Mouse (Mus musculus) limb, embryonic 15.5 days (tissue): Measurements from ENCODE around the gene Hoxb3. TPM values are rescaled to one million over a fixed set of nuclear protein-coding genes. Genes with fewer than 3 reads are reported as not detected.

Source experiments
- ATAC-seq: fragments of 200-750 bp; cut with Nextera tagmentation; 2 replicates; pipeline ENCODE4 v1.8.0; 2017; ENCODE audit warnings: low read depth, moderate TSS enrichment; ENCODE audit not compliant: insufficient number of reproducible peaks, low FRiP score, low TSS enrichment
- H3K27ac ChIP-seq: fragments of 300-500 bp; sonication (generic); 2 replicates; pipeline ENCODE4 v1.5.1; 2015; ENCODE audit warnings: moderate library complexity, mild to moderate bottlenecking, inconsistent platforms
- H3K27me3 ChIP-seq: fragments of 300-500 bp; sonication (generic); 2 replicates; pipeline ENCODE4 v1.6.1; 2015; ENCODE audit warnings: inconsistent platforms
- H3K36me3 ChIP-seq: fragments of 300-500 bp; sonication (generic); 2 replicates; pipeline ENCODE4 v1.6.1; 2015; ENCODE audit warnings: inconsistent platforms
- H3K4me1 ChIP-seq: fragments of 300-500 bp; sonication (generic); 2 replicates; pipeline ENCODE4 v1.6.1; 2015; ENCODE audit warnings: inconsistent platforms
- H3K4me2 ChIP-seq: fragments of 300-500 bp; sonication (generic); 2 replicates; pipeline ENCODE4 v1.6.1; 2015; ENCODE audit warnings: mild to moderate bottlenecking, inconsistent platforms
- H3K4me3 ChIP-seq: fragments of 300-500 bp; sonication (generic); 2 replicates; pipeline ENCODE4 v1.5.1; 2015; ENCODE audit warnings: mild to moderate bottlenecking, inconsistent platforms
- H3K9ac ChIP-seq: fragments of 300-500 bp; sonication (generic); 2 replicates; pipeline ENCODE4 v1.6.1; 2015; ENCODE audit warnings: inconsistent platforms
- H3K9me3 ChIP-seq: fragments of 300-500 bp; sonication (generic); 2 replicates; pipeline ENCODE4 v1.6.1; 2016; ENCODE audit warnings: inconsistent platforms
- WGBS: fragments of 180-500 bp; shearing (Covaris S2); methylation state at CpG from one replicate; pipeline ENCODE4 v1.1.7; 2015; 5-methylcytosine and 5-hydroxymethylcytosine counted together
- polyA plus RNA-seq: library from polyadenylated mRNA; unstranded; fragments of >200 nt; fragmentation: Nextera tagmentation; extraction: Ambion mirVana; gene quantifications from 2 replicates; pipeline ENCODE4 v1.2.1, GENCODE M21; 2015

The Hoxb3 gene
- polyA plus RNA-seq, 1 experiment from 2014 or later, result 0.23 TPM

DNA sequence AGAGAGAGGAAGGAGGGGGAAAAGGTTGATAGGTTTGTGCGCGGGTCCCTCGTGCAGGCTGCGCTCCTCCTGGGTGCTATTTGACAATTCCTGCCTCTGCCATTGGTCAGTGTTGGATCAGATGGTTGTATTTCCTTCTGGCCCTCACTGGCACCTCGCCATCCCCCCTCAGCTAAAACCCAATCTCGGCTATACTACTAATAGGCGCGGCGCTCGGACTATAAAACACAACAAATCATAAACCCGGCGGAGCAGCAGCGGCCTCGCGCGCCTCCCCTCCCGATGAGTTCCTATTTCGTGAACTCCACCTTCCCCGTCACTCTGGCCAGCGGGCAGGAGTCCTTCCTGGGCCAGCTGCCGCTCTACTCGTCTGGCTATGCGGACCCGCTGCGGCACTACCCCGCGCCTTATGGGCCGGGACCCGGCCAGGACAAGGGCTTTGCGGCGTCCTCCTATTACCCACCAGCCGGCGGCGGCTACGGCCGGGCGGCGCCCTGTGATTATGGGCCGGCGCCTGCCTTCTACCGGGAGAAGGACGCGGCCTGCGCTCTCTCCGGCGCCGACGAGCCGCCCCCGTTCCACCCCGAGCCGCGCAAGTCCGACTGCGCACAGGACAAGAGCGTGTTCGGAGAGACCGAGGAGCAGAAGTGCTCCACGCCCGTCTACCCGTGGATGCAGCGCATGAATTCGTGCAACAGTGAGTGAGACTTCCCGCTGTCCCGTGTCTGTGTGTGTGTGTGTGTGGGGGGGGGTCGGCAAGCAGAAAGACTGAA lies 24.0 kb upstream of the Hoxb3 start:
- Histone ChIP-seq H3K9me3 (no peaks in the 10 kb centered on the region), H3K27me3 (peaks cover 100% of the 10 kb centered on the region), H3K4me1 (peaks cover 32% of the 10 kb centered on the region), H3K4me3 (peak overlapping the region; percentile 30), H3K4me2 (peak overlapping the region; percentile 39), H3K36me3 (no peaks in the 10 kb centered on the region), H3K9ac (no peak overlapping the region), H3K27ac (no peak overlapping the region)
- ATAC-seq, result no peak
- under 1% methylated on average over 66 of the region's 66 CpGs for WGBS

DNA sequence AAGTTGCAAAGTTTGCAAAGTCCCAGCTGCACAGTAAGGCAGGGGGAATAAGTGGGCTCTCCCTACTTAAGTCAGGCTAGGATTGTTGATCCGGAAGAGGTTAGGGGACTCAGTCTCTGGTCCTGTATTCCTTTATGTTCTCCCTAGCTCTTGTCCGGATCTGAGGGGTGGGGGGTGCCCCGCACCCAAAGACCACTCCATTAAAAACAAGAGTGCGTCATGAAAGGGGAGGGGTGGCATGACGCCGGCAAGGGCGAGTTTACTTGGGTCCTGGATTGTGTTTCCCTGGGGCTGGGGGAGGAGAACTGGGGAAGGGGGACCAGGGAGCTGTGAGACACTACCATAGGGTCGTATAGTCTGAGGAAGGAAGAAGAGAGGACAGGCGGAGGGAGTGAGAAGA lies 23.3 kb upstream of the Hoxb3 start:
- WGBS, result 4% methylated on average over 9 of the region's 9 CpGs
- H3K4me2 ChIP-seq, result peak overlapping the region; percentile 39; the same call in 1 of the 2 replicates
- H3K9me3 ChIP-seq, result no peaks in the 10 kb centered on the region
- H3K27me3 ChIP-seq, result peaks cover 100% of the 10 kb centered on the region
- H3K4me3 ChIP-seq, result peak overlapping the region; percentile 30; the same call in 1 of the 2 replicates
- ATAC-seq, result no peak
- peaks cover 33% of the 10 kb centered on the region for H3K4me1 ChIP-seq
- no peak overlapping the region for H3K9ac ChIP-seq
- H3K36me3 ChIP-seq, result no peaks in the 10 kb centered on the region
- H3K27ac ChIP-seq, result no peak overlapping the region

DNA sequence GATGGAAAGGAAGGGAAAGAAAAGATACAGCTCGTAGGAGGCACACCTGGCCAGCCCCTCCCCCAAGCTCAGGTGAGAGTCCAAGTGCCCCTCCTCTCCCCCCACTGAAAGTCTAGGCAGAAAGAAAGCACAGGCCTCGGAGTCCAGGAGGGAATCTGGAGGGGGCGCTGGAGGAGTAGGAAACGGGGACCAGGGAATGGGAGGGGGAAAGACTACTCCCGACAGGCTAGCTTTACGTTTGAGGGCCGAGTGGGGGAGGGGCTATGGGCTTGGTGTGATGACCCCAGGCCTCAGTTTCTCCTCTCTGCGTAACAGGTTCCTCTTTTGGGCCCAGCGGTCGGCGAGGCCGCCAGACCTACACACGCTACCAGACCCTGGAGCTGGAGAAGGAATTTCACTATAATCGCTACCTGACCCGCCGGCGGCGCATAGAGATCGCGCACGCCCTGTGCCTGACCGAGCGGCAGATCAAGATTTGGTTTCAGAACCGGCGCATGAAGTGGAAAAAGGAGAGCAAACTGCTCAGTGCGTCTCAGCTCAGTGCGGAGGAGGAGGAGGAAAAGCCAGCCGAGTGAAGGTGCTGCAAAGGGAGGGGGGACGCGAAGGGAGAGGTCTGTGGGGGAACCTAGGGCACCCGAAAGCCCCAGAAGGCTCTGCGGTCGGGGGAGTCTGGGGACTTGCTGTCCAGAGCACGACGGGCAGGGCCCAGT lies 22.6 kb upstream of the Hoxb3 start:
- 7% methylated on average over 34 of the region's 35 CpGs for whole genome bisulfite sequencing
- Histone ChIP-seq H3K4me3 (0 out of 2 replicates have a peak overlapping the region, but pooled peaks have one; percentile 5), H3K27me3 (peaks cover 100% of the 10 kb centered on the region), H3K4me1 (peaks cover 27% of the 10 kb centered on the region), H3K9me3 (no peaks in the 10 kb centered on the region), H3K4me2 (no peak overlapping the region), H3K27ac (no peak overlapping the region), H3K9ac (no peak overlapping the region), H3K36me3 (no peaks in the 10 kb centered on the region)
- no peak for ATAC-seq

DNA sequence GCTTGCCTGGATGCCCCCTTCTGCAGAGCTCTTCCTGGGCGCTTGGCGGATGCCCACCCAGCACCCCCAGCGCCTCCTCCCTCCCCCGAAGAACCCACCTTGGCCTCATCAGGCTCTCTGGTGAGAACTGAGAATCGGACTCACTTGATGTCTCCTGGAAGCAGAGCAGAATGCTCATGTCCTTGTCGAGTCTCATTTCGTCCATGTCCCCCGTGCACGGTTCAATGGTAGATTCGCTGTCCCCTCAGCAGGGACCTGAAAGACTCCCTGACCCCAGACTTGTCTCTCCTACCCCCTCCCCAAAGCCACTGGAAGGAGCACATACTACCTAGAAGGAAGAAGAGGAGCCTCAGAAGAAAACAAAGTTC lies 22.1 kb upstream of the Hoxb3 start:
- 8% methylated on average over 9 of the region's 10 CpGs for WGBS
- 0 out of 2 replicates have a peak overlapping the region, but pooled peaks have one; percentile 5 for H3K4me3 ChIP-seq
- no peak overlapping the region for H3K27ac ChIP-seq
- H3K36me3 ChIP-seq, result no peaks in the 10 kb centered on the region
- no peak for ATAC-seq
- peaks cover 26% of the 10 kb centered on the region for H3K4me1 ChIP-seq
- peaks cover 100% of the 10 kb centered on the region for H3K27me3 ChIP-seq
- no peak overlapping the region for H3K9ac ChIP-seq
- no peaks in the 10 kb centered on the region for H3K9me3 ChIP-seq
- H3K4me2 ChIP-seq, result no peak overlapping the region

GRCm38 (mm10) chr11:96301837-96302236 lies 21.3 kb upstream of the Hoxb3 start:
- Histone ChIP-seq H3K9ac (no peak overlapping the region), H3K4me1 (peaks cover 26% of the 10 kb centered on the region)

GRCm38 (mm10) chr11:96302381-96303150 lies 20.6 kb upstream of the Hoxb3 start:
- no peak overlapping the region for H3K27ac ChIP-seq
- 14% methylated on average over 23 of the region's 23 CpGs for WGBS

More at GRCm38 (mm10) chr11:96301837-96302236, 21.3 kb upstream of the Hoxb3 start:
- Histone ChIP-seq H3K36me3 (no peaks in the 10 kb centered on the region), H3K4me2 (no peak overlapping the region), H3K27me3 (peaks cover 100% of the 10 kb centered on the region), H3K9me3 (no peaks in the 10 kb centered on the region), H3K4me3 (no peak overlapping the region), H3K27ac (no peak overlapping the region)
- WGBS, result 15% methylated on average over 15 of the region's 15 CpGs
- ATAC-seq, result no peak

DNA sequence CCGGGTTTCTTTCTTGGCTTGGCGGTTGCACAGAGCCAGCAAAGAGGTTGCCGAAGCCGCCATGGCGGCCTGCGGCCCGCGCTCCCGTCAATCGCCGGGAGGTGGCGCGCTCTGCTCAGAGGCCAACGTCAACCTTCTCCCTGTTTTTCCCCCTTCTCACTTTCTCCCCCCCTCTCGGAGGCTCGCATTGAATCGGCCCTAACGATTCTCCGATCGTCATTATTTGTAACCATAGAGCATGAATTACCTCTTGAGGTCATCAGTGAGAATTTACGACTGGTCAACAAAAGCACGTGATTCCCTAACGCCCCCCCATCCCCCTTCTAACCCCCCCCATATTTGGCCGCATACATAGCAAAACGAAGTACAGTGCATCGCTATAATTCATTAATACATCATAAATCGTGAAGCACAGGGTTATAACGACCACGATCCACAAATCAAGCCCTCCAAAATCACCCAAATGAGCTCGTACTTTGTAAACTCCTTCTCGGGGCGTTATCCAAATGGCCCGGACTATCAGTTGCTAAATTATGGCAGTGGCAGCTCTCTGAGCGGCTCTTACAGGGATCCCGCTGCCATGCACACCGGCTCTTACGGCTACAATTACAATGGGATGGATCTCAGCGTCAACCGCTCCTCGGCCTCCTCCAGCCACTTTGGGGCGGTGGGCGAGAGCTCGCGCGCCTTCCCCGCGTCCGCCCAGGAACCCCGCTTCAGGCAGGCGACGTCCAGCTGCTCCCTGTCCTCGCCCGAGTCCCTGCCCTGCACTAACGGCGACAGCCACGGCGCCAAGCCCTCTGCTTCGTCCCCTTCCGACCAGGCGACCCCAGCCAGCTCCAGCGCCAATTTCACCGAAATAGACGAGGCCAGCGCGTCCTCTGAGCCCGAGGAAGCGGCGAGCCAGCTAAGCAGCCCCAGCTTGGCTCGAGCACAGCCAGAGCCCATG lies 19.7 kb upstream of the Hoxb3 start, which contains the start of gene Hoxb5:
Hoxb5 (plus strand) TSS at position 186 of the 949 bp plus-strand sequence.
- H3K9ac ChIP-seq, result no peak within 1 kb of the TSS; the same call in 1 of the 2 replicates
- no peak within 1 kb of the TSS for H3K27ac ChIP-seq
- H3K36me3 ChIP-seq, result no peaks in the 10 kb centered on the region
- under 1% methylated on average over 68 of the region's 69 CpGs for WGBS
- H3K4me1 ChIP-seq, result peaks cover 26% of the 10 kb centered on the region
- no peak for ATAC-seq
- H3K4me2 ChIP-seq, result peak within 1 kb of the TSS; percentile 42
- H3K4me3 ChIP-seq, result peak within 1 kb of the TSS; percentile 23
- peaks cover 100% of the 10 kb centered on the region for H3K27me3 ChIP-seq
- no peaks in the 10 kb centered on the region for H3K9me3 ChIP-seq

More at GRCm38 (mm10) chr11:96302381-96303150, 20.6 kb upstream of the Hoxb3 start:
- Histone ChIP-seq H3K9me3 (no peaks in the 10 kb centered on the region), H3K9ac (no peak overlapping the region), H3K4me3 (no peak overlapping the region), H3K4me2 (no peak overlapping the region), H3K36me3 (no peaks in the 10 kb centered on the region), H3K27me3 (peaks cover 100% of the 10 kb centered on the region), H3K4me1 (peaks cover 26% of the 10 kb centered on the region)
- ATAC-seq, result no peak

GRCm38 (mm10) chr11:96304381-96305195 lies 18.5 kb upstream of the Hoxb3 start:
- H3K4me2 ChIP-seq, result 0 out of 2 replicates have a peak overlapping the region, but pooled peaks have one; percentile 10
- no peak overlapping the region for H3K27ac ChIP-seq
- peak overlapping the region; percentile 3; the same call in 1 of the 2 replicates for H3K4me3 ChIP-seq
- no peaks in the 10 kb centered on the region for H3K36me3 ChIP-seq
- H3K9ac ChIP-seq, result no peak overlapping the region
- no peaks in the 10 kb centered on the region for H3K9me3 ChIP-seq
- peaks cover 21% of the 10 kb centered on the region for H3K4me1 ChIP-seq
- WGBS, result 6% methylated on average over 38 of the region's 38 CpGs
- no peak for ATAC-seq
- H3K27me3 ChIP-seq, result peaks cover 100% of the 10 kb centered on the region

DNA sequence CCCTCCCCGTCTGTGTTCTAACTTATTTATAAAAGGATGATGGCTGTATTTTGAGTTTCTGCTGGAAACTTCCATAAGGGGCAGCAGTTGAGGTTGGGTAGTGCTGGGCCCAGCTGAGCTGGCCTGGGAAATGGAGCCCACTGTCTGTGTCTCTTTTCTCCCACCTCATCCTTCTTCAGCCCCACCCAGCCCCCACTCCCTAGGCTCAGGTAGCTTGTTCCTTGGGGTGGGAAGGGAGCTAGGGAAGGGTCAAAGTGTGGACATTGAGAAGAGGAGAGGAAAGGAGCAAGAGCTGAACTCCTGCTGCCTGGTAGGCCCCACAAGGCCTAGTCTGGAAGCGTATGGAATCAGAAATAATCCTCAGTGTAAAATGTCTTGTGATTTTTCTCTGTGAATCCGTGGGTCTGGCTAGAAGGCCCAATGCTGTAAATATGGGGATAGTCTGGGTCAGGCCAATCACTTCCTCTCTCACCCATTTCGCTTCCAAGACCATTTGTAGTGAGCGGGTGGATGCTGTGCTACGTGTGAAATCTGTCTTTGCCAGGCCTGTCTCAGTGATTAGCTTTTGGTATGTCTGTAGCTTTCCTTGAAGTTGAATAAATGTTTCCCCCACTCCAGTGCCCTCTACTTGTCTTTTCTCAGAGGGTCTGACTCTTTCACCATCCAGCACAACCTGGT lies 17.5 kb upstream of the Hoxb3 start:
- 66% methylated on average over 6 of the region's 6 CpGs for WGBS
- Histone ChIP-seq H3K27me3 (peaks cover 99% of the 10 kb centered on the region), H3K9ac (no peak overlapping the region), H3K27ac (no peak overlapping the region), H3K36me3 (no peaks in the 10 kb centered on the region), H3K4me3 (no peak overlapping the region), H3K4me1 (peaks cover 21% of the 10 kb centered on the region), H3K9me3 (no peaks in the 10 kb centered on the region), H3K4me2 (no peak overlapping the region)
- no peak for ATAC-seq
